25 mouse cellular contexts compared by ENCODE assay signal in the genomic region with DNA sequence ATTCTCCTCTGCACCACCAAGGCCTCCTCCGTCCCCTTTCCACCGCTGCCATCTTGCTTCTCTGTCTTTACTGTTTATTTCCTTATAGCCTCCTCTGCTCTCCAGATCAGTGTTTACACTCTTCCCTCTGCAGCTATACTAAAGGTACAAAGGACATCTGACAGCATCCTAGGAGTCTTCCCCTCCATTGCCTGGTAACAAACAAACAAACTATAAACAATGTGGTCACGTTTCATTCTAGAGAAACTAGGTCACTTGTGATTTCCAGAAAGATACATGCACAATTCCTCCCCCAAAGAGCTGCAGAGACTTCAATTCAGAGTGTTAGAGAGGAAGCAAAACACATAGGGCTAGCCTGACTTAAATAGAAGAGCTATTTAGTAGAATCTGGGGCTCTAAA.
A peak's percentile ranks its signal among the peaks of the same experiment; 100 is the strongest.
DNase-seq lines count a peak whose midpoint lies in the region; ATAC-seq and TF ChIP-seq lines count a peak whose summit lies in the region.
"Had no signal": no experiment of that assay in that cellular context is flagged by ENCODE, and none has a peak within 500 bp of the region (broad histone marks: within the 10 kb centered on the region; RNA-seq: fewer than 3 reads in every experiment).

No protein-coding gene starts in this region.

- peak; percentile 47 for ATAC-seq in inflammation-experienced regulatory T-cells, adult 6 months
- ATAC-seq in forebrain, embryonic 12.5 days (ENCODE audit: low FRiP score): no peak
- ATAC-seq: forebrain, embryonic 15.5 days; hindbrain, embryonic 16.5 days; midbrain, embryonic 15.5 days had no signal

- H3K36me3 ChIP-seq in forebrain, embryonic 12.5 days (replicated peaks): no peaks in the 10 kb centered on the region
- H3K36me3 ChIP-seq: forebrain, embryonic 15.5 days; G1E; midbrain, embryonic 15.5 days; neural tube, embryonic 13.5 days had no signal

- WGBS in forebrain, embryonic 12.5 days: 74% methylated on average over 3 of the region's 3 CpGs

- DNase-seq in gastrocnemius, adult 2 months: no peak
- DNase-seq in gastrocnemius, postnatal 14 days: no peak
- DNase-seq in lung, postnatal 36 days: peak; percentile 11
- DNase-seq in lung, postnatal 10 days: no peak
- no peak for DNase-seq in urinary bladder, adult 2 months (ENCODE audit: low spot score)
- no peak for DNase-seq in cerebellum, postnatal 25 days
- DNase-seq: adrenal gland, postnatal 10 days; cerebellum, adult 2 months; cerebellum, postnatal 36 days; gastrocnemius, postnatal 10 days; kidney, adult 9 months; kidney, postnatal 25 days; lung, postnatal 14 days; spleen, adult 18-20 months; thymus, postnatal 36 days had no signal

- H3K4me1 ChIP-seq in forebrain, embryonic 12.5 days: no peaks in the 10 kb centered on the region
- H3K4me1 ChIP-seq: forebrain, embryonic 15.5 days; midbrain, embryonic 15.5 days; neural tube, embryonic 13.5 days had no signal

- H3K4me2 ChIP-seq in forebrain, embryonic 12.5 days: no peak overlapping the region
- H3K4me2 ChIP-seq: forebrain, embryonic 15.5 days; heart, embryonic 11.5 days; midbrain, embryonic 15.5 days; neural tube, embryonic 13.5 days had no signal

- H3K27ac ChIP-seq in gastrocnemius, adult 2 months: no peak overlapping the region
- no peak overlapping the region for H3K27ac ChIP-seq in forebrain, embryonic 12.5 days
- H3K27ac ChIP-seq: forebrain, embryonic 15.5 days; layer of hippocampus, adult 2 months; midbrain, embryonic 15.5 days; neural tube, embryonic 13.5 days had no signal

- no peak overlapping the region for H3K9ac ChIP-seq in forebrain, embryonic 12.5 days
- H3K9ac ChIP-seq: forebrain, embryonic 15.5 days; midbrain, embryonic 15.5 days; neural tube, embryonic 13.5 days had no signal

- peak overlapping the region; percentile 11; the same call in 1 of the 2 replicates for H3K4me3 ChIP-seq in gastrocnemius, adult 2 months
- H3K4me3 ChIP-seq in forebrain, embryonic 12.5 days (replicated peaks): no peak overlapping the region
- H3K4me3 ChIP-seq: forebrain, embryonic 15.5 days; layer of hippocampus, adult 2 months; midbrain, embryonic 15.5 days; neural tube, embryonic 13.5 days had no signal

- no peak for TF ChIP-seq CTCF in gastrocnemius, adult 2 months (IDR thresholded peaks at IDR 0.05)

- intact Hi-C loops in gastrocnemius, adult 2 months (cut with DNase I): no loop called here
- intact Hi-C loops in gastrocnemius, postnatal 14 days (cut with DNase I; ENCODE audit: low total_unique reads): no loop called here

- H3K27me3 ChIP-seq in forebrain, embryonic 12.5 days: no peaks in the 10 kb centered on the region
- H3K27me3 ChIP-seq: CH12.LX; forebrain, embryonic 15.5 days; midbrain, embryonic 15.5 days; neural tube, embryonic 13.5 days had no signal

- H3K9me3 ChIP-seq in forebrain, embryonic 12.5 days: no peaks in the 10 kb centered on the region
- H3K9me3 ChIP-seq: forebrain, embryonic 15.5 days; G1E; midbrain, embryonic 15.5 days; neural tube, embryonic 13.5 days had no signal
